Mouse (Mus musculus): Measurements from ENCODE around the gene Gm10681.
"Not testable (repeated sequence)": the region's sequence is repeated elsewhere in the genome, so short reads cannot be mapped to it uniquely, and the experiment has no call there.

Gm10681 gene

GRCm38 (mm10) chr3:98588707-98589106, at the start of gene Gm10681:
Gene Gm10681 (minus strand): TSS chr3:98588807.
- no peak for DNase-seq (ENCODE audit: low spot score)

GRCm38 (mm10) chr3:98635145-98635544, 46.5 kb upstream of the Gm10681 start:
- no peak for DNase-seq (ENCODE audit: low spot score)

- no peak for DNase-seq (ENCODE audit: low spot score)
Measured at GRCm38 (mm10) chr3:98630152-98630551, 41.5 kb upstream of the Gm10681 start, which contains the start of gene Hsd3b5. Gene Hsd3b5 (minus strand): TSS chr3:98630252.

GRCm38 (mm10) chr3:98629633-98630032, 41.0 kb upstream of the Gm10681 start:
- no peak for DNase-seq (ENCODE audit: low spot score)

- DNase-seq (ENCODE audit: low spot score), result not testable (repeated sequence)
Measured at GRCm38 (mm10) chr3:98616786-98617185, 28.2 kb upstream of the Gm10681 start.

- not testable (repeated sequence) for DNase-seq (ENCODE audit: low spot score)
Measured at GRCm38 (mm10) chr3:98616244-98616643, 27.6 kb upstream of the Gm10681 start.

GRCm38 (mm10) chr3:98614406-98614927, 25.9 kb upstream of the Gm10681 start:
- not testable (repeated sequence) for DNase-seq (ENCODE audit: low spot score)

GRCm38 (mm10) chr3:98613963-98614362, 25.4 kb upstream of the Gm10681 start:
- DNase-seq (ENCODE audit: low spot score), result no peak

GRCm38 (mm10) chr3:98613540-98613939, 24.9 kb upstream of the Gm10681 start:
- DNase-seq (ENCODE audit: low spot score), result not testable (repeated sequence)

GRCm38 (mm10) chr3:98587721-98588120, 886 bp downstream of the Gm10681 start:
- no peak for DNase-seq (ENCODE audit: low spot score)

GRCm38 (mm10) chr3:98582622-98583021, 6.0 kb downstream of the Gm10681 start:
- DNase-seq (ENCODE audit: low spot score), result not testable (repeated sequence)

GRCm38 (mm10) chr3:98582202-98582601, 6.4 kb downstream of the Gm10681 start:
- not testable (repeated sequence) for DNase-seq (ENCODE audit: low spot score)

GRCm38 (mm10) chr3:98581024-98581423, 7.6 kb downstream of the Gm10681 start:
- DNase-seq (ENCODE audit: low spot score), result peak; percentile 41

GRCm38 (mm10) chr3:98567717-98568116, 20.9 kb downstream of the Gm10681 start:
- DNase-seq (ENCODE audit: low spot score), result not testable (repeated sequence)

GRCm38 (mm10) chr3:98564894-98565293, 23.7 kb downstream of the Gm10681 start:
- not testable (repeated sequence) for DNase-seq (ENCODE audit: low spot score)

GRCm38 (mm10) chr3:98563831-98564230, 24.8 kb downstream of the Gm10681 start:
- DNase-seq (ENCODE audit: low spot score), result not testable (repeated sequence)

GRCm38 (mm10) chr3:98560711-98561110, 27.9 kb downstream of the Gm10681 start:
- DNase-seq (ENCODE audit: low spot score), result not testable (repeated sequence)

GRCm38 (mm10) chr3:98550832-98551231, 37.8 kb downstream of the Gm10681 start:
- DNase-seq (ENCODE audit: low spot score), result not testable (repeated sequence)

- not testable (repeated sequence) for DNase-seq (ENCODE audit: low spot score)
Measured at GRCm38 (mm10) chr3:98550215-98550614, 38.4 kb downstream of the Gm10681 start.

GRCm38 (mm10) chr3:98548495-98548894, 40.1 kb downstream of the Gm10681 start:
- DNase-seq (ENCODE audit: low spot score), result not testable (repeated sequence)

- not testable (repeated sequence) for DNase-seq (ENCODE audit: low spot score)
Measured at GRCm38 (mm10) chr3:98547641-98548040, 41.0 kb downstream of the Gm10681 start.

GRCm38 (mm10) chr3:98524978-98525377, 63.6 kb downstream of the Gm10681 start:
- not testable (repeated sequence) for DNase-seq (ENCODE audit: low spot score)

GRCm38 (mm10) chr3:98524552-98524951, 64.1 kb downstream of the Gm10681 start:
- not testable (repeated sequence) for DNase-seq (ENCODE audit: low spot score)

- not testable (repeated sequence) for DNase-seq (ENCODE audit: low spot score)
Measured at GRCm38 (mm10) chr3:98522779-98523178, 65.8 kb downstream of the Gm10681 start.

Measured in ovary, postnatal 14 days (tissue).